Mouse (Mus musculus) liver, adult 2 months (tissue): ENCODE results near the gene Cep57l1.

ENCODE experiments used
- CTCF ChIP-seq: fragments of 200-500 bp; IDR thresholded peaks from 2 replicates; pipeline ENCODE4 v1.5.1; 2011; ENCODE audit warnings: low read depth, low read length, control low read depth
- POLR2A ChIP-seq: fragments of 200-500 bp; IDR thresholded peaks from 2 replicates; pipeline ENCODE4 v1.6.1; 2011; ENCODE audit warnings: low read length, control low read depth; ENCODE audit not compliant: insufficient read depth; ENCODE audit errors: extremely low read depth

- TF ChIP-seq POLR2A: no peak
- TF ChIP-seq CTCF: no peak
These were observed 16.3 kb upstream of the Cep57l1 start for GRCm38 (mm10) chr10:41825996-41826395.
